Mouse (Mus musculus): Measurements from ENCODE around the gene Fto.

Fto gene

GRCm38 (mm10) chr8:91494501-91495259 is 181.4 kb downstream of the Fto start:
- in situ Hi-C loops (cut with MboI, MseI), result loop anchor here in 1 of 2 experiments (25.0 kb wide), 1 partner anchor 307 kb away; the partner anchor contains the start of gene Aktip

GRCm38 (mm10) chr8:91495260-91495601 is 181.9 kb downstream of the Fto start:
- in situ Hi-C loops (cut with MboI, MseI), result loop anchor here in 1 of 2 experiments (25.0 kb wide), 1 partner anchor 308 kb away; the partner anchor contains the start of gene Aktip

- in situ Hi-C loops (cut with MboI, MseI), result loop anchor here in 1 of 2 experiments (25.0 kb wide), 1 partner anchor 309 kb away; the partner anchor contains the start of gene Aktip
These were observed 182.7 kb downstream of the Fto start for GRCm38 (mm10) chr8:91496000-91496399.

- in situ Hi-C loops (cut with MboI, MseI), result loop anchor here in 1 of 2 experiments (25.0 kb wide), 1 partner anchor 310 kb away; the partner anchor contains the start of gene Aktip
These were observed 183.6 kb downstream of the Fto start for GRCm38 (mm10) chr8:91496936-91497335.

- in situ Hi-C loops (cut with MboI, MseI), result loop anchor here in 1 of 2 experiments (25.0 kb wide), 1 partner anchor 311 kb away; the partner anchor contains the start of gene Aktip
These were observed 185.3 kb downstream of the Fto start for GRCm38 (mm10) chr8:91498611-91499010.

GRCm38 (mm10) chr8:91499303-91499702 is 186.0 kb downstream of the Fto start:
- in situ Hi-C loops (cut with MboI, MseI), result loop anchor here in 1 of 2 experiments (25.0 kb wide), 1 partner anchor 312 kb away; the partner anchor contains the start of gene Aktip

- in situ Hi-C loops (cut with MboI, MseI), result no loop called here
These were observed 188.8 kb downstream of the Fto start for GRCm38 (mm10) chr8:91501960-91502600.

- in situ Hi-C loops (cut with MboI, MseI), result no loop called here
These were observed 189.5 kb downstream of the Fto start for GRCm38 (mm10) chr8:91502791-91503190.

- in situ Hi-C loops (cut with MboI, MseI), result no loop called here
These were observed 191.0 kb downstream of the Fto start for GRCm38 (mm10) chr8:91504360-91504759.

- in situ Hi-C loops (cut with MboI, MseI), result no loop called here
These were observed 191.6 kb downstream of the Fto start for GRCm38 (mm10) chr8:91504891-91505290.

GRCm38 (mm10) chr8:91505411-91505954 is 192.2 kb downstream of the Fto start:
- in situ Hi-C loops (cut with MboI, MseI), result no loop called here

- in situ Hi-C loops (cut with MboI, MseI), result no loop called here
These were observed 192.8 kb downstream of the Fto start for GRCm38 (mm10) chr8:91505997-91506672.

- in situ Hi-C loops (cut with MboI, MseI), result no loop called here
These were observed 193.4 kb downstream of the Fto start for GRCm38 (mm10) chr8:91506682-91507257.

- in situ Hi-C loops (cut with MboI, MseI), result no loop called here
These were observed 194.4 kb downstream of the Fto start for GRCm38 (mm10) chr8:91507681-91508097.

- in situ Hi-C loops (cut with MboI, MseI), result no loop called here
These were observed 195.0 kb downstream of the Fto start for GRCm38 (mm10) chr8:91508284-91508683.

- in situ Hi-C loops (cut with MboI, MseI), result no loop called here
These were observed 196.0 kb downstream of the Fto start for GRCm38 (mm10) chr8:91509206-91509899.

- in situ Hi-C loops (cut with MboI, MseI), result no loop called here
These were observed 196.6 kb downstream of the Fto start for GRCm38 (mm10) chr8:91509900-91510260.

GRCm38 (mm10) chr8:91510716-91511115 is 197.4 kb downstream of the Fto start:
- in situ Hi-C loops (cut with MboI, MseI), result no loop called here

- in situ Hi-C loops (cut with MboI, MseI), result no loop called here
These were observed 198.6 kb downstream of the Fto start for GRCm38 (mm10) chr8:91511943-91512342.

GRCm38 (mm10) chr8:91514752-91515478 is 201.6 kb downstream of the Fto start:
- in situ Hi-C loops (cut with MboI, MseI), result no loop called here

Data from T-helper 17 cell (primary cell).